Mouse (Mus musculus): Measurements from ENCODE around the gene Sparcl1.

- TF ChIP-seq POLR2A (IDR thresholded peaks at IDR 0.05; ENCODE audit: low read depth, low read length): no peak
- TF ChIP-seq CTCF (IDR thresholded peaks at IDR 0.05; ENCODE audit: extremely low read depth, insufficient read depth, insufficient read length, insufficient replicate concordance): no peak
Measured at GRCm38 (mm10) chr5:104103171-104103570, 10.4 kb downstream of the Sparcl1 start.
